Mouse (Mus musculus): ENCODE measurements around the gene Sgms2. TPM values are rescaled to one million over a fixed set of nuclear protein-coding genes. Genes with fewer than 3 reads are reported as not detected.

The Sgms2 gene
- polyA plus RNA-seq, 1 experiment from 2014 or later, result 11.1 TPM

- no peaks in the 10 kb centered on the region for H3K9me3 ChIP-seq (ENCODE audit: low read length)
- peak overlapping the region; percentile 86 for H3K9ac ChIP-seq (replicated peaks; ENCODE audit: low read length)
- 0 out of 2 replicates have a peak, but pooled peaks cover 9% of the 10 kb centered on the region for H3K4me1 ChIP-seq (ENCODE audit: insufficient read depth, low read length)
- peak overlapping the region; percentile 68 for H3K4me2 ChIP-seq (replicated peaks; ENCODE audit: low read depth, low read length)
- H3K27me3 ChIP-seq (ENCODE audit: insufficient read depth, low read length), result 0 out of 2 replicates have a peak, but pooled peaks cover 4% of the 10 kb centered on the region
- under 1% methylated on average over 34 of the region's 36 CpGs for WGBS
- no peaks in the 10 kb centered on the region for H3K36me3 ChIP-seq (ENCODE audit: insufficient read depth, low read length)
- peak overlapping the region; percentile 92 for H3K27ac ChIP-seq (ENCODE audit: low read length)
- peak overlapping the region; percentile 75 for H3K4me3 ChIP-seq (ENCODE audit: low read length)
- peak; percentile 69 for ATAC-seq (ENCODE audit: low FRiP score, low TSS enrichment)
Measured at GRCm38 (mm10) chr3:131489657-131490142, 1.5 kb downstream of the Sgms2 start.

GRCm38 (mm10) chr3:131488969-131489368 lies 2.2 kb downstream of the Sgms2 start:
- no peak for ATAC-seq (ENCODE audit: low FRiP score, low TSS enrichment)
- Histone ChIP-seq H3K36me3 (ENCODE audit: insufficient read depth, low read length) (no peaks in the 10 kb centered on the region), H3K4me1 (ENCODE audit: insufficient read depth, low read length) (0 out of 2 replicates have a peak, but pooled peaks cover 9% of the 10 kb centered on the region), H3K27ac (ENCODE audit: low read length) (peak overlapping the region; percentile 92), H3K27me3 (ENCODE audit: insufficient read depth, low read length) (0 out of 2 replicates have a peak, but pooled peaks cover 4% of the 10 kb centered on the region), H3K4me2 (replicated peaks; ENCODE audit: low read depth, low read length) (peak overlapping the region; percentile 68), H3K9me3 (ENCODE audit: low read length) (no peaks in the 10 kb centered on the region), H3K9ac (replicated peaks; ENCODE audit: low read length) (no peak overlapping the region), H3K4me3 (ENCODE audit: low read length) (peak overlapping the region; percentile 75)
- 17% methylated on average over 5 of the region's 5 CpGs for WGBS

- peak overlapping the region; percentile 68 for H3K4me2 ChIP-seq (replicated peaks; ENCODE audit: low read depth, low read length)
- 0 out of 2 replicates have a peak, but pooled peaks cover 4% of the 10 kb centered on the region for H3K27me3 ChIP-seq (ENCODE audit: insufficient read depth, low read length)
- H3K9ac ChIP-seq (replicated peaks; ENCODE audit: low read length), result no peak overlapping the region
- peak overlapping the region; percentile 92; the same call in 1 of the 2 replicates for H3K27ac ChIP-seq (ENCODE audit: low read length)
- 47% methylated on average over 9 of the region's 9 CpGs for WGBS
- 0 out of 2 replicates have a peak, but pooled peaks have one; percentile 21 for ATAC-seq (ENCODE audit: low FRiP score, low TSS enrichment)
- no peaks in the 10 kb centered on the region for H3K9me3 ChIP-seq (ENCODE audit: low read length)
- H3K4me3 ChIP-seq (ENCODE audit: low read length), result no peak overlapping the region
- H3K36me3 ChIP-seq (ENCODE audit: insufficient read depth, low read length), result no peaks in the 10 kb centered on the region
- peaks cover 12% of the 10 kb centered on the region for H3K4me1 ChIP-seq (ENCODE audit: insufficient read depth, low read length)
Measured at GRCm38 (mm10) chr3:131488403-131488802, 2.8 kb downstream of the Sgms2 start.

- ATAC-seq (ENCODE audit: low FRiP score, low TSS enrichment), result no peak
- Histone ChIP-seq H3K9me3 (ENCODE audit: low read length) (peaks cover 3% of the 10 kb centered on the region; the same call in 1 of the 2 replicates), H3K4me1 (ENCODE audit: insufficient read depth, low read length) (peaks cover 28% of the 10 kb centered on the region), H3K9ac (replicated peaks; ENCODE audit: low read length) (no peak overlapping the region), H3K27me3 (ENCODE audit: insufficient read depth, low read length) (no peaks in the 10 kb centered on the region), H3K27ac (ENCODE audit: low read length) (0 out of 2 replicates have a peak overlapping the region, but pooled peaks have one; percentile 18), H3K4me3 (ENCODE audit: low read length) (no peak overlapping the region), H3K4me2 (replicated peaks; ENCODE audit: low read depth, low read length) (no peak overlapping the region), H3K36me3 (ENCODE audit: insufficient read depth, low read length) (no peaks in the 10 kb centered on the region)
- WGBS, result 61% methylated on average over 5 of the region's 5 CpGs
Measured at GRCm38 (mm10) chr3:131485388-131485787, 5.8 kb downstream of the Sgms2 start.

GRCm38 (mm10) chr3:131483650-131484049 lies 7.6 kb downstream of the Sgms2 start:
- H3K27ac ChIP-seq (ENCODE audit: low read length), result no peak overlapping the region
- H3K9me3 ChIP-seq (ENCODE audit: low read length), result peaks cover 3% of the 10 kb centered on the region; the same call in 1 of the 2 replicates
- no peaks in the 10 kb centered on the region for H3K27me3 ChIP-seq (ENCODE audit: insufficient read depth, low read length)
- H3K36me3 ChIP-seq (ENCODE audit: insufficient read depth, low read length), result no peaks in the 10 kb centered on the region
- 67% methylated on average over 7 of the region's 7 CpGs for WGBS
- no peak overlapping the region for H3K4me3 ChIP-seq (ENCODE audit: low read length)
- H3K4me1 ChIP-seq (ENCODE audit: insufficient read depth, low read length), result peaks cover 22% of the 10 kb centered on the region
- no peak overlapping the region for H3K9ac ChIP-seq (replicated peaks; ENCODE audit: low read length)
- ATAC-seq (ENCODE audit: low FRiP score, low TSS enrichment), result no peak
- no peak overlapping the region for H3K4me2 ChIP-seq (replicated peaks; ENCODE audit: low read depth, low read length)

GRCm38 (mm10) chr3:131481976-131482712 lies 9.1 kb downstream of the Sgms2 start:
- Histone ChIP-seq H3K9me3 (ENCODE audit: low read length) (peaks cover 3% of the 10 kb centered on the region; the same call in 1 of the 2 replicates), H3K4me1 (ENCODE audit: insufficient read depth, low read length) (peaks cover 19% of the 10 kb centered on the region), H3K27me3 (ENCODE audit: insufficient read depth, low read length) (no peaks in the 10 kb centered on the region), H3K4me3 (ENCODE audit: low read length) (no peak overlapping the region), H3K27ac (ENCODE audit: low read length) (no peak overlapping the region), H3K4me2 (replicated peaks; ENCODE audit: low read depth, low read length) (peak overlapping the region; percentile 12; the same call in 1 of the 2 replicates), H3K9ac (replicated peaks; ENCODE audit: low read length) (no peak overlapping the region; the same call in 1 of the 2 replicates), H3K36me3 (ENCODE audit: insufficient read depth, low read length) (no peaks in the 10 kb centered on the region)
- peak; percentile 54; the same call in 1 of the 2 replicates for ATAC-seq (ENCODE audit: low FRiP score, low TSS enrichment)
- WGBS, result 45% methylated on average over 17 of the region's 17 CpGs

DNA sequence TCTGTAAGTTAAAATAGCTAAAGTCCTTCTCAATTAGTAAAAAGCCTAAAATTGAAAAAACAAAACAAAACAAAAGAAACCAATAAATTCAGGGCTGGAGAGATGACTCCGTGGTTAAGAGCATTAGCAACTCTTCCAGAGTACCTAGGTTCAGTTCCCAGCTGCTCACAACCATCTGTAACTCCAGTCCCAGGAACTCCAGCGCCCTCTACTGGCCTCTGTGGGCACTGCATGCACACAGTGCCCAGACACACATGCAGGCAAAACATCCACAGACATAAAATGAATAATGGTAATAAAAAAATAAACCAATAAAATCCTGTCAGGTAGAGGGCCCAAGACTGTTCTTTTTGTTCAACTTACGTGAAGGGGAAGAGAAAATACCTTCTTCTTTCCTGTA lies 10.6 kb downstream of the Sgms2 start:
- no peak for ATAC-seq (ENCODE audit: low FRiP score, low TSS enrichment)
- Histone ChIP-seq H3K27ac (ENCODE audit: low read length) (no peak overlapping the region), H3K36me3 (ENCODE audit: insufficient read depth, low read length) (no peaks in the 10 kb centered on the region), H3K4me3 (ENCODE audit: low read length) (no peak overlapping the region), H3K9me3 (ENCODE audit: low read length) (peaks cover 10% of the 10 kb centered on the region; the same call in 1 of the 2 replicates), H3K4me2 (replicated peaks; ENCODE audit: low read depth, low read length) (no peak overlapping the region), H3K4me1 (ENCODE audit: insufficient read depth, low read length) (peaks cover 19% of the 10 kb centered on the region), H3K9ac (replicated peaks; ENCODE audit: low read length) (no peak overlapping the region), H3K27me3 (ENCODE audit: insufficient read depth, low read length) (no peaks in the 10 kb centered on the region)
- 59% methylated on average over 3 of the region's 3 CpGs for WGBS

DNA sequence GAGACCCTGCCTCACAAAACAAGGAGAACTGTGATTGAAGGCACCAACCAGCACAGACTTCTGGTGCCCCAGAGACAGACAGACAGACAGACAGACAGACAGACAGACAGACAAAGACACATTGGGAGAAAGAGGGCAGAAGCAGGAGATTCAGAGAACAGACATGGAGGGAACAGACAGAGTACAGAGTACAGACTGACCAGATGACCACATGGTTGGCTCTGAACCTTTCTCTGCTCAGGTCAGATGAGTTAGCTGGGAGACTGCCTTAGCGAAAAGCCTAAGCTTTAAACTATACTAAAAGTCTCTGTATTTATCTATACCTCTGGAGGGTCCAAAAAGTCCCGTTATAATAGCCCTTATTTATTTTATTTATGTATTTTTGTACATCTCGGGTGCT lies 11.8 kb downstream of the Sgms2 start:
- H3K4me2 ChIP-seq (replicated peaks; ENCODE audit: low read depth, low read length), result no peak overlapping the region
- peaks cover 19% of the 10 kb centered on the region for H3K4me1 ChIP-seq (ENCODE audit: insufficient read depth, low read length)
- WGBS, result 91% methylated on average over 3 of the region's 3 CpGs
- H3K4me3 ChIP-seq (ENCODE audit: low read length), result no peak overlapping the region
- H3K36me3 ChIP-seq (ENCODE audit: insufficient read depth, low read length), result no peaks in the 10 kb centered on the region
- H3K27me3 ChIP-seq (ENCODE audit: insufficient read depth, low read length), result no peaks in the 10 kb centered on the region
- H3K9ac ChIP-seq (replicated peaks; ENCODE audit: low read length), result no peak overlapping the region
- no peak for ATAC-seq (ENCODE audit: low FRiP score, low TSS enrichment)
- no peak overlapping the region for H3K27ac ChIP-seq (ENCODE audit: low read length)
- peaks cover 10% of the 10 kb centered on the region; the same call in 1 of the 2 replicates for H3K9me3 ChIP-seq (ENCODE audit: low read length)

DNA sequence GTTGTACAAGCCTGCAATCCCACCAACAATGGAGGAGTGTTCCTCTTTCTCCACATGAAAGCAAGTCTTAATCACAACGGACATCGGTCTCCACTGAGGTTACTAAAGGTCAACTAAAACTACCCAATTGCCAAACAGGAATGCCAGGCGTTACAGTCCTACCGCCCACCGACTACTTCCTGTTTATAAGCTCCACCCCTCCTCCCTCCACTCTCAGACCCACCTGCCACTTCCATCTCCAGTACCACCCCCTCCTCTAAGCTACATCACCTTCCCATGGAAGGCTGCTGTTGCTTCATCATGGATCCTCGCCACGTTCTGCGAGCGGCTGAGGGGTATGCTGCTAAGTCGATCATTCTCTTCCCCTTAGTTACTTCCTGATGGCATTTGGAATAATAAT lies 15.2 kb downstream of the Sgms2 start:
- Histone ChIP-seq H3K9ac (replicated peaks; ENCODE audit: low read length) (no peak overlapping the region), H3K4me2 (replicated peaks; ENCODE audit: low read depth, low read length) (no peak overlapping the region), H3K27me3 (ENCODE audit: insufficient read depth, low read length) (no peaks in the 10 kb centered on the region), H3K4me3 (ENCODE audit: low read length) (no peak overlapping the region), H3K9me3 (ENCODE audit: low read length) (peaks cover 10% of the 10 kb centered on the region; the same call in 1 of the 2 replicates), H3K36me3 (ENCODE audit: insufficient read depth, low read length) (no peaks in the 10 kb centered on the region), H3K27ac (ENCODE audit: low read length) (no peak overlapping the region), H3K4me1 (ENCODE audit: insufficient read depth, low read length) (peaks cover 11% of the 10 kb centered on the region)
- WGBS, result 95% methylated on average over 10 of the region's 10 CpGs
- ATAC-seq (ENCODE audit: low FRiP score, low TSS enrichment), result no peak

DNA sequence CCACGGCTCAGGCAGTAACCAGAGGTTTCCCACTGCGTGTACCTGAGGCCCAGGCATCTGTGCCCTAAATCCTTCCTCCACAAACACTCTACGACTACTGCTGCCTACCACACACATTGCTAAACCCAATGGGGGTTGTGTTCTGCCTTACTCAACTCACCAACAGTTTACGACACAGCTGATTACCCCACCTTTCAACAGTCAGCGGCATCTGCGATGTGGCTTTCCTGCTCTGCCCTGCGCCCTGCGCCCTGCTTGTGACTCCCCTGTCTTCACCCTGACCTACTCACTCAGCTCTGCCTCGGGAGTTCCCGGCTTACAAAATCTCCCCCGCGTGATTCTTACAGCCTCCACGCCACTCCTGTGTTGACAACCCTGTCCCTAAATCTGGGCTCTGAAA lies 16.7 kb downstream of the Sgms2 start:
- Histone ChIP-seq H3K36me3 (ENCODE audit: insufficient read depth, low read length) (no peaks in the 10 kb centered on the region), H3K9ac (replicated peaks; ENCODE audit: low read length) (no peak overlapping the region), H3K27me3 (ENCODE audit: insufficient read depth, low read length) (no peaks in the 10 kb centered on the region), H3K9me3 (ENCODE audit: low read length) (0 out of 2 replicates have a peak, but pooled peaks cover 7% of the 10 kb centered on the region), H3K4me1 (ENCODE audit: insufficient read depth, low read length) (peaks cover 19% of the 10 kb centered on the region), H3K4me2 (replicated peaks; ENCODE audit: low read depth, low read length) (no peak overlapping the region), H3K27ac (ENCODE audit: low read length) (no peak overlapping the region), H3K4me3 (ENCODE audit: low read length) (no peak overlapping the region)
- WGBS, result 51% methylated on average over 13 of the region's 13 CpGs
- no peak for ATAC-seq (ENCODE audit: low FRiP score, low TSS enrichment)
